Mouse (Mus musculus) forebrain, embryonic 15.5 days (tissue): ENCODE measurements around the gene Olfr71. TPM values are rescaled to one million over a fixed set of nuclear protein-coding genes. Genes with fewer than 3 reads are reported as not detected.

Experiments
- ATAC-seq: fragments of 200-750 bp; cut with Nextera tagmentation; replicated peaks from 2 replicates; pipeline ENCODE4 v1.8.0; 2017; ENCODE audit warnings: mild to moderate bottlenecking, moderate TSS enrichment, moderate library complexity
- H3K27ac ChIP-seq: fragments of 300-500 bp; sonication (generic); replicated peaks from 2 replicates; pipeline ENCODE4 v1.5.1; 2015; ENCODE audit warnings: mild to moderate bottlenecking, inconsistent platforms
- H3K27me3 ChIP-seq: fragments of 300-500 bp; sonication (generic); 2 replicates; pipeline ENCODE4 v1.6.1; 2015; ENCODE audit warnings: inconsistent platforms
- H3K36me3 ChIP-seq: fragments of 300-500 bp; sonication (generic); 2 replicates; pipeline ENCODE4 v1.6.1; 2015; ENCODE audit warnings: mild to moderate bottlenecking, inconsistent platforms
- H3K4me1 ChIP-seq: fragments of 300-500 bp; sonication (generic); 2 replicates; pipeline ENCODE4 v1.6.1; 2015; ENCODE audit warnings: inconsistent platforms
- H3K4me2 ChIP-seq: fragments of 300-500 bp; sonication (generic); replicated peaks from 2 replicates; pipeline ENCODE4 v1.6.1; 2015; ENCODE audit warnings: mild to moderate bottlenecking, inconsistent platforms
- H3K4me3 ChIP-seq: fragments of 300-500 bp; sonication (generic); 2 replicates; pipeline ENCODE4 v1.5.1; 2015; ENCODE audit warnings: mild to moderate bottlenecking, inconsistent platforms
- H3K9ac ChIP-seq: fragments of 300-500 bp; sonication (generic); replicated peaks from 2 replicates; pipeline ENCODE4 v1.6.1; 2015; ENCODE audit warnings: mild to moderate bottlenecking, inconsistent platforms
- H3K9me3 ChIP-seq: fragments of 300-500 bp; sonication (generic); 2 replicates; pipeline ENCODE4 v1.6.1; 2016; ENCODE audit warnings: inconsistent platforms
- WGBS: fragments of 180-500 bp; shearing (Covaris S2); methylation state at CpG from one replicate; pipeline ENCODE4 v1.1.7; 2015; ENCODE audit warnings: mixed read lengths; 5-methylcytosine and 5-hydroxymethylcytosine counted together
- polyA plus RNA-seq: library from polyadenylated mRNA; unstranded; fragments of >200 nt; fragmentation: Nextera tagmentation; extraction: Ambion mirVana; gene quantifications from 2 replicates; pipeline ENCODE4 v1.2.1, GENCODE M21; 2015

Gene Olfr71
- polyA plus RNA-seq, 1 experiment from 2014 or later, result not detected

DNA sequence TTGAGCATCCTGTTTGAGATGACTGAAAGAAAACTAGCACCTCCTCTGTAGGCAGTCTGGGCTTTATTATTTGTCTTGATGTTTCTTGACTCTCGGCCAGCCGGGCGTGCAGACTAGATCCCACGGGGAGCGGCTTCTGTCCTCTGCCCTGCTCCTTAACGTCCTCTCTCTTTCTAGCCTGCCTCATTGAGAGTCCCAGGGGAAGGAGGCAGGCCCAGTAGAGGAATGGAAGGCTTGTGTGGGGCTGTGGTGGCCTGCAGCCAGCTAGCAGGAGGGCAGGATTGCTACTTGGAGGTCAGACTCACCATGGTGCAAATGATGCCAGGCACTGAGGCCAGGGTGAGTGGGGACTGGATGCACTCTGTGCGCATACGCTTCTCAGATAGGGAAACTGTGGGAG is 6.2 kb downstream of the Olfr71 start:
- Histone ChIP-seq H3K9ac (no peak overlapping the region), H3K4me2 (no peak overlapping the region), H3K9me3 (no peaks in the 10 kb centered on the region), H3K4me3 (no peak overlapping the region), H3K36me3 (no peaks in the 10 kb centered on the region), H3K27ac (no peak overlapping the region), H3K4me1 (no peaks in the 10 kb centered on the region), H3K27me3 (no peaks in the 10 kb centered on the region)
- ATAC-seq, result no peak
- 85% methylated on average over 8 of the region's 8 CpGs for WGBS

GRCm38 (mm10) chr4:43703439-43703838 is 6.6 kb downstream of the Olfr71 start:
- Histone ChIP-seq H3K4me1 (no peaks in the 10 kb centered on the region), H3K9me3 (no peaks in the 10 kb centered on the region), H3K27me3 (no peaks in the 10 kb centered on the region), H3K4me2 (no peak overlapping the region), H3K27ac (no peak overlapping the region), H3K4me3 (no peak overlapping the region), H3K36me3 (no peaks in the 10 kb centered on the region), H3K9ac (no peak overlapping the region)
- 76% methylated on average over 6 of the region's 6 CpGs for WGBS
- ATAC-seq, result no peak

DNA sequence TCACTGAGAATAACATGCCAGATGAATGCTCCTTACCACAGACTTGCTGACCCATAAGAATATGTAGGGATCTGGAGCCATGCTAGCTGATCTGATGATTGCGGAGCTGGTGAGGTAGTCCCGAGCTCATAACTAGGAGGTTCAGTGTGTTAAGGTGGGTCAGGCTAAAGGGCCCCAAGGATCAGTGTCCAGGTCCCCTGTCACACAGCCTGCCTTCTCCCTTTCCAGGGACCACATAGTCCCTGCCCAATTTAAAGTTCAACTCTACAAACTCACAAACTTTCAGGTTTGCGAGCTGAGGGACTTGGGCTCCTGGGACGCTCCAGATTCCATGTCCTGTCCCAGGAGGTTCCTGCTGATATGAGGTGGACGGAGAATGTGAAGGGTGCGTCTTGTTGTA is 9.3 kb downstream of the Olfr71 start, which contains the start of gene Olfr70:
Gene Olfr70 (minus strand): TSS at position 101 of the 400 bp plus-strand sequence.
- Histone ChIP-seq H3K36me3 (no peaks in the 10 kb centered on the region), H3K9ac (no peak within 1 kb of the TSS), H3K4me3 (no peak within 1 kb of the TSS), H3K27ac (no peak within 1 kb of the TSS), H3K4me2 (no peak within 1 kb of the TSS), H3K4me1 (no peaks in the 10 kb centered on the region), H3K9me3 (no peaks in the 10 kb centered on the region), H3K27me3 (no peaks in the 10 kb centered on the region)
- 90% methylated on average over 6 of the region's 6 CpGs for WGBS
- no peak for ATAC-seq

DNA sequence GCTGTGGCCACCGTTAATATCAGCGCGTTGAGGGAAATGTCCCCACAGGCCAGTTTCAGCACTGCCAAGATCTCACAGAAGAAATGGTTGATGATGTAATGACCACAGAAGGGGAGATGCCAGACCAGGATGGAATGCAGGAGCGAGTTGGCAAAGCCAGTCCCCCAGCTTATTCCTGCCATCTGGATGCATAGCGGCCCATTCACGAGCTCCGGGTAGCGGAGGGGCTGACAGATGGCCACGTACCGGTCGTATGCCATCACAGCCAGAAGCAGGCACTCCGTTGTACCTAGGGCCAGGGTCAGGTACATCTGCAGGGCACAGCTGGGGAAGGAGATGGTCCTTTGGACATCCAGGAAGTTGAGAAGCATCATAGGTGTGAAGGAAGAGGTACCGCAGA is 13.5 kb downstream of the Olfr71 start:
- H3K27ac ChIP-seq, result no peak overlapping the region
- H3K9ac ChIP-seq, result no peak overlapping the region
- 71% methylated on average over 13 of the region's 13 CpGs for WGBS
- no peaks in the 10 kb centered on the region for H3K4me1 ChIP-seq
- H3K27me3 ChIP-seq, result no peaks in the 10 kb centered on the region
- ATAC-seq, result 0 out of 2 replicates have a peak, but pooled peaks have one; percentile 32
- no peaks in the 10 kb centered on the region for H3K36me3 ChIP-seq
- H3K4me2 ChIP-seq, result no peak overlapping the region
- no peaks in the 10 kb centered on the region for H3K9me3 ChIP-seq
- no peak overlapping the region for H3K4me3 ChIP-seq

GRCm38 (mm10) chr4:43695249-43695671 is 14.8 kb downstream of the Olfr71 start:
- WGBS, result 25% methylated on average over 9 of the region's 9 CpGs
- Histone ChIP-seq H3K27ac (no peak overlapping the region), H3K9me3 (no peaks in the 10 kb centered on the region), H3K4me1 (no peaks in the 10 kb centered on the region), H3K27me3 (no peaks in the 10 kb centered on the region), H3K4me3 (no peak overlapping the region), H3K36me3 (0 out of 2 replicates have a peak, but pooled peaks cover 6% of the 10 kb centered on the region), H3K9ac (no peak overlapping the region), H3K4me2 (no peak overlapping the region)
- ATAC-seq, result no peak

DNA sequence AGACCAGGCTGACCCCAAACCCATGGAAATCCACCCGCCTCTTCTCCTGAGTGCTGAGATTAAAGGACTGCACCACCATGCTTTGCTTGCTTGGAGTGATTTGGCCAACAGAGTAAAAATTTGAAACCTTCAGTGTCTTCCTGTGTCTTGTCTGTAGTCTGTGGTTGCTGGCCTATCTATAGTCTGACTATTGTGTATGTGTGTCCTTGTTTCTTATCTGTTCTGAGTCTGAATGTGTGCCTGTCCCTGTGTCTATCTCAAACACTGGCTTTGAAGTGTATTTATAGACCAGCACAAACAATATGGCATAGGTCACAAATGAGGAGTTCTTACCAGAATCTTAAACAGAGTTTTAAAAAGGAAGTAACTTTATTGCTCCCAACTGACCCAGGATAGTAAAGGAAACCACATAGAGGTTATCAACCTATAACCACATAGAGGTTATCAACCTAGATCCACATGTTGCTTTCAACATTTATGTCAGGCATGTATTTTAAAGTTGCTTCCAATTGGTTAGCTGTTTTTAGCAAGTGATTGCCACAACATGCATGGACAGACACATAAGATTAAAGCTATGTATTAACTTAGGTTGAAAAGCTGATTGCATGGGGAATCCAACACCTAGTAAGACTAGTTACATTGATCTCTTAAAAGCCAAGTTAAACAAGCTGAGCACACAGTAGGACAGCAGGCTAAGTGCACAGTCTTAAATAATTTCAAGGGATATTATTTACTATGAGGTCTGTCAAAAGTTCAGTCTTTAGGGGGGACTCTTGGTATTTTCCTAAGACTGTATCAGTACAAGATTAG is 15.4 kb downstream of the Olfr71 start:
- Histone ChIP-seq H3K27me3 (no peaks in the 10 kb centered on the region), H3K27ac (no peak overlapping the region), H3K4me1 (no peaks in the 10 kb centered on the region), H3K4me2 (no peak overlapping the region), H3K36me3 (peaks cover 11% of the 10 kb centered on the region), H3K9ac (no peak overlapping the region), H3K4me3 (no peak overlapping the region), H3K9me3 (no peaks in the 10 kb centered on the region)
- no peak for ATAC-seq
- 90% methylated on average over 1 of the region's 1 CpGs for WGBS

DNA sequence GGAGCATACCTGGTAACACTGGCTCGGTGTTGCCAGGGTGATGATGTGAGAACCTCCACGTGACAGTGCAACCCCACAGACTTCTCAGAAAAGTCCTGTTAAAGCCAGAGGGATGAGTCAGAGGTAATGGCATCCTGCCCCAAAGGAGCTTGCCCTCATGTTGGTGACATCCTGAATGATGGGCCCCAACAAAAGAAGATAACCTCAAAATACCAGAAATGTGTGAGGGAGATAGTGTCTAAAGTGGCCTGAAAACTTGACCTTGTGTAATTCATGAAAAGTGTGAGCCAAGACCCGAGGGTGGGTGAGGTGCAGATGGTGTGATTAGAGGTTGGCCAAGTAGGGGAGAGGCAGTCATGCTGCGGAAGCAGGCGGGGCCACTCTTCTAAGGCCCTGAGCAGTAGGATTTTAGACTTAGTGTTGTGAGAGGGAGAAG is 16.2 kb downstream of the Olfr71 start:
- H3K36me3 ChIP-seq, result peaks cover 19% of the 10 kb centered on the region
- no peaks in the 10 kb centered on the region for H3K4me1 ChIP-seq
- H3K9ac ChIP-seq, result no peak overlapping the region
- ATAC-seq, result no peak
- no peaks in the 10 kb centered on the region for H3K27me3 ChIP-seq
- H3K9me3 ChIP-seq, result no peaks in the 10 kb centered on the region
- no peak overlapping the region for H3K27ac ChIP-seq
- no peak overlapping the region for H3K4me2 ChIP-seq
- 80% methylated on average over 5 of the region's 5 CpGs for WGBS
- H3K4me3 ChIP-seq, result no peak overlapping the region

DNA sequence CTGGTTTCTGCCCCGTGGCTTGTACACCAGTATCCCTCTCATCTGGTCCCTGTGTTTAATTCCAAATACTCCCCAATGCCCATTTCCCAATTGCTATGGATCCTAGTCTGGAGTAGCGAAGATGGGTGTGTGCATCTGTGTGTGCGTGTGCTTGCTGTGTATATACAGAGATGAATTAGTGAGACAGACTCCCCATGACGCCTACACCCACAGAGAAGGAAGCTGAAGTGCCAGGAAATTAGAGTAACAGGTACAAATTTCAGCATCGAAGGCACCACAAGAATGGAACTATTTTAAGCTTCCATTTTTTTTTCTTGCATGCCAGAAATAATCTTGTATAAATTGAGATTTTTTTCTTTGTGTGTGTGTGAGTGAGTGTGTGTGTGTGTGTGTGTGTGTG is 19.0 kb downstream of the Olfr71 start:
- Histone ChIP-seq H3K27me3 (no peaks in the 10 kb centered on the region), H3K27ac (no peak overlapping the region), H3K4me1 (no peaks in the 10 kb centered on the region), H3K4me3 (no peak overlapping the region), H3K9ac (no peak overlapping the region), H3K9me3 (no peaks in the 10 kb centered on the region), H3K4me2 (no peak overlapping the region), H3K36me3 (peaks cover 42% of the 10 kb centered on the region)
- ATAC-seq, result no peak
- WGBS, result 88% methylated on average over 5 of the region's 5 CpGs

GRCm38 (mm10) chr4:43690021-43690420 is 20.0 kb downstream of the Olfr71 start:
- Histone ChIP-seq H3K27me3 (no peaks in the 10 kb centered on the region), H3K4me3 (no peak overlapping the region), H3K4me2 (no peak overlapping the region), H3K9ac (no peak overlapping the region), H3K27ac (no peak overlapping the region), H3K36me3 (peaks cover 52% of the 10 kb centered on the region), H3K4me1 (no peaks in the 10 kb centered on the region), H3K9me3 (no peaks in the 10 kb centered on the region)
- 92% methylated on average over 17 of the region's 17 CpGs for WGBS
- ATAC-seq, result no peak

- Histone ChIP-seq H3K36me3 (peaks cover 89% of the 10 kb centered on the region), H3K4me1 (no peaks in the 10 kb centered on the region), H3K27ac (no peak overlapping the region), H3K9ac (no peak overlapping the region), H3K27me3 (no peaks in the 10 kb centered on the region), H3K4me2 (no peak overlapping the region), H3K9me3 (no peaks in the 10 kb centered on the region), H3K4me3 (no peak overlapping the region)
- ATAC-seq, result no peak
- WGBS, result 93% methylated on average over 7 of the region's 7 CpGs
Observed at GRCm38 (mm10) chr4:43679416-43680043, 30.5 kb downstream of the Olfr71 start.

GRCm38 (mm10) chr4:43678541-43678940 is 31.5 kb downstream of the Olfr71 start:
- Histone ChIP-seq H3K9ac (no peak overlapping the region), H3K4me2 (no peak overlapping the region), H3K36me3 (peaks cover 87% of the 10 kb centered on the region), H3K4me3 (no peak overlapping the region), H3K4me1 (no peaks in the 10 kb centered on the region), H3K27ac (no peak overlapping the region), H3K27me3 (no peaks in the 10 kb centered on the region), H3K9me3 (no peaks in the 10 kb centered on the region)
- no peak for ATAC-seq
- WGBS, result 84% methylated on average over 6 of the region's 6 CpGs

GRCm38 (mm10) chr4:43675608-43676007 is 34.4 kb downstream of the Olfr71 start:
- peaks cover 60% of the 10 kb centered on the region for H3K36me3 ChIP-seq
- no peak for ATAC-seq

More at GRCm38 (mm10) chr4:43675608-43676007, 34.4 kb downstream of the Olfr71 start:
- Histone ChIP-seq H3K27ac (no peak overlapping the region), H3K4me2 (no peak overlapping the region), H3K4me3 (no peak overlapping the region), H3K9ac (no peak overlapping the region), H3K27me3 (no peaks in the 10 kb centered on the region), H3K9me3 (no peaks in the 10 kb centered on the region), H3K4me1 (peaks cover 20% of the 10 kb centered on the region)
- 72% methylated on average over 4 of the region's 4 CpGs for WGBS
